In genomic region chr19:21750154-21750553, GRCm38 (mm10) we compare ENCODE assay signal across 25 mouse cellular contexts.
"Had no signal": no experiment of that assay in that cellular context is flagged by ENCODE, and none has a peak within 500 bp of the region (broad histone marks: within the 10 kb centered on the region; RNA-seq: fewer than 3 reads in every experiment).

No protein-coding gene starts in this region.

- H3K27me3 ChIP-seq: embryonic facial prominence, embryonic 12.5 days; embryonic facial prominence, embryonic 13.5 days; embryonic facial prominence, embryonic 15.5 days; forebrain, embryonic 13.5 days; forebrain, embryonic 15.5 days had no signal

- H3K27ac ChIP-seq: embryonic facial prominence, embryonic 10.5 days; embryonic facial prominence, embryonic 12.5 days; embryonic facial prominence, embryonic 13.5 days; embryonic facial prominence, embryonic 15.5 days; forebrain, embryonic 10.5 days; forebrain, embryonic 12.5 days; forebrain, embryonic 13.5 days; forebrain, embryonic 15.5 days; gastrocnemius, adult 2 months; heart, adult 2 months; heart, embryonic 10.5 days had no signal

- H3K36me3 ChIP-seq: embryonic facial prominence, embryonic 10.5 days; embryonic facial prominence, embryonic 12.5 days; embryonic facial prominence, embryonic 13.5 days; embryonic facial prominence, embryonic 15.5 days; forebrain, embryonic 10.5 days; forebrain, embryonic 12.5 days; forebrain, embryonic 15.5 days; heart, embryonic 10.5 days had no signal

- H3K9ac ChIP-seq: embryonic facial prominence, embryonic 12.5 days; embryonic facial prominence, embryonic 13.5 days; embryonic facial prominence, embryonic 15.5 days; forebrain, embryonic 12.5 days; forebrain, embryonic 13.5 days; forebrain, embryonic 15.5 days; forebrain, postnatal 0 days had no signal

- H3K4me3 ChIP-seq: embryonic facial prominence, embryonic 10.5 days; embryonic facial prominence, embryonic 12.5 days; embryonic facial prominence, embryonic 13.5 days; embryonic facial prominence, embryonic 15.5 days; erythroblast, embryonic 14.5 days; forebrain, embryonic 10.5 days; forebrain, embryonic 12.5 days; forebrain, embryonic 13.5 days; forebrain, embryonic 15.5 days; gastrocnemius, adult 2 months; heart, adult 2 months; heart, embryonic 10.5 days had no signal

- DNase-seq: cerebellum, adult 9-10 months; cerebellum, adult 9-11 months; cerebellum, postnatal 10 days; cerebellum, postnatal 14 days; cerebellum, postnatal 25 days; cerebellum, postnatal 36 days; embryo, embryonic 11 days; forebrain, postnatal 0 days; gastrocnemius, adult 2 months; gastrocnemius, postnatal 10 days; gastrocnemius, postnatal 14 days; gastrocnemius, postnatal 25 days; gastrocnemius, postnatal 36 days; heart, adult 18-20 months; heart, adult 2 months had no signal

- H3K9me3 ChIP-seq: embryonic facial prominence, embryonic 10.5 days; embryonic facial prominence, embryonic 12.5 days; embryonic facial prominence, embryonic 13.5 days; embryonic facial prominence, embryonic 15.5 days; forebrain, embryonic 10.5 days; forebrain, embryonic 12.5 days; forebrain, embryonic 13.5 days; forebrain, embryonic 15.5 days; heart, embryonic 10.5 days had no signal

- H3K4me1 ChIP-seq: embryonic facial prominence, embryonic 10.5 days; embryonic facial prominence, embryonic 12.5 days; embryonic facial prominence, embryonic 13.5 days; embryonic facial prominence, embryonic 15.5 days; forebrain, embryonic 10.5 days; forebrain, embryonic 12.5 days; forebrain, embryonic 13.5 days; forebrain, embryonic 15.5 days; heart, embryonic 10.5 days had no signal
